ENCODE assay signal across 26 mouse cellular contexts in the genomic region with DNA sequence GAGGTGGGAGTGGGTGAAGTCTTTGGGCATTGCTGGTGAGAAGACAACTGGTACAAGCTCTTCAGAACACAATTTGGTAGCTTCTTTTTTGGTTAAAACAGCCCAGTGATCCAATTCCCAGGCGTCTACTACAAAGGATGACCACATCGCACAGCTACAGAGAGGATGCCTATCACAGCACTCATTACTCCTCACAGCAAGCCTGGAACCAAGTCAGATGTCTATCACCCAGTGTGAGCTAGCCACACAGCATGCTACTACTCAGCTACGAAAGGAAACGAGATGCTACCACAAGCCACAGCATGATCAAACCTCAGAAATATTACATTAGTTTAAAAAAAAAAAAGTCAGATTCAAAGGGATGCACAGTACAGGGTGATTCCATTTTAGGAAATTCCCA. TPM values are rescaled to one million over a fixed set of nuclear protein-coding genes. Genes with fewer than 3 reads are reported as not detected.
A peak's percentile ranks its signal among the peaks of the same experiment; 100 is the strongest.
DNase-seq lines count a peak whose midpoint lies in the region; ATAC-seq and TF ChIP-seq lines count a peak whose summit lies in the region.
"Had no signal": no experiment of that assay in that cellular context is flagged by ENCODE, and none has a peak within 500 bp of the region (broad histone marks: within the 10 kb centered on the region; RNA-seq: fewer than 3 reads in every experiment).

No protein-coding gene starts in this region.

- no peak for DNase-seq in frontal cortex, postnatal 25 days (ENCODE audit: low spot score in 2 of 2)
- peak; percentile 81 for DNase-seq in 416B (ENCODE audit: low read depth)
- DNase-seq in CD4-positive helper T cell, adult 2 months (ENCODE audit: low read depth, low spot score) = peak; percentile 17
- no peak for DNase-seq in lung, postnatal 10 days
- DNase-seq: adrenal gland, postnatal 25 days; B cell, adult 2 months; cerebellum, postnatal 36 days; gastrocnemius, postnatal 10 days; heart, postnatal 4 days; kidney, adult 9 months; kidney, postnatal 10 days; liver, postnatal 0 days; lung, postnatal 4 days; midbrain, embryonic 14.5 days; right cerebral cortex, postnatal 25 days; thymus, adult 2 months; thymus, postnatal 36 days had no signal

- no peak overlapping the region for H3K4me2 ChIP-seq in forebrain, embryonic 13.5 days
- H3K4me2 ChIP-seq: embryonic facial prominence, embryonic 13.5 days; heart, embryonic 11.5 days; hindbrain, embryonic 14.5 days; liver, embryonic 12.5 days had no signal

- H3K9ac ChIP-seq in forebrain, embryonic 13.5 days = no peak overlapping the region
- H3K9ac ChIP-seq: embryonic facial prominence, embryonic 13.5 days; hindbrain, embryonic 14.5 days; liver, embryonic 12.5 days; liver, postnatal 0 days had no signal

- peaks cover 19% of the 10 kb centered on the region for H3K4me1 ChIP-seq in embryonic fibroblast, embryonic 13.5 days (ENCODE audit: control insufficient read depth, insufficient read depth, low read length)
- H3K4me1 ChIP-seq in forebrain, embryonic 13.5 days = peaks cover 42% of the 10 kb centered on the region
- H3K4me1 ChIP-seq: liver, embryonic 12.5 days had no signal

- WGBS in forebrain, embryonic 13.5 days = 80% methylated on average over 4 of the region's 4 CpGs

- peaks cover 33% of the 10 kb centered on the region for H3K36me3 ChIP-seq in forebrain, embryonic 13.5 days (ENCODE audit: poor library complexity, severe bottlenecking)
- H3K36me3 ChIP-seq: embryonic facial prominence, embryonic 13.5 days; liver, embryonic 12.5 days had no signal

- H3K4me3 ChIP-seq in embryonic fibroblast, embryonic 13.5 days (ENCODE audit: insufficient read depth, low read length) = no peak overlapping the region
- no peak overlapping the region for H3K4me3 ChIP-seq in forebrain, embryonic 13.5 days
- H3K4me3 ChIP-seq: embryonic facial prominence, embryonic 13.5 days; liver, embryonic 12.5 days had no signal

- no peak for TF ChIP-seq CTCF in embryonic fibroblast, embryonic 13.5 days (IDR thresholded peaks at IDR 0.05; ENCODE audit: borderline replicate concordance, insufficient read depth, low read length)

- no peak for TF ChIP-seq POLR2A in embryonic fibroblast, embryonic 13.5 days (IDR thresholded peaks at IDR 0.05; ENCODE audit: low read depth, low read length)

- peak overlapping the region; percentile 84 for H3K27ac ChIP-seq in embryonic fibroblast, embryonic 13.5 days (ENCODE audit: insufficient read depth, low read length)
- H3K27ac ChIP-seq in forebrain, embryonic 13.5 days = no peak overlapping the region
- H3K27ac ChIP-seq: embryonic facial prominence, embryonic 13.5 days; hindbrain, embryonic 14.5 days; liver, embryonic 12.5 days had no signal

- H3K9me3 ChIP-seq in forebrain, embryonic 13.5 days (replicated peaks) = no peaks in the 10 kb centered on the region
- H3K9me3 ChIP-seq: embryonic facial prominence, embryonic 13.5 days; liver, embryonic 12.5 days had no signal

- ATAC-seq in frontal cortex, adult (ENCODE audit: low TSS enrichment) = 0 out of 2 replicates have a peak, but pooled peaks have one; percentile 24
- no peak for ATAC-seq in forebrain, embryonic 13.5 days
- ATAC-seq: forebrain, embryonic 14.5 days; intestine, postnatal 0 days; liver, embryonic 12.5 days; liver, postnatal 0 days had no signal

- no peaks in the 10 kb centered on the region for H3K27me3 ChIP-seq in forebrain, embryonic 13.5 days
- H3K27me3 ChIP-seq: embryonic facial prominence, embryonic 13.5 days; liver, embryonic 12.5 days had no signal

RNA-seq across cellular contexts. Expression of a gene that starts 29.1 kb away (rescaled TPM):
- 4.0 and 4.1 TPM in 2 replicates for polyA plus RNA-seq in embryonic fibroblast, embryonic 13.5 days (2011; ENCODE audit: insufficient read length, low read depth, missing spikeins)
- polyA plus RNA-seq in forebrain, embryonic 13.5 days (2015; fragmentation: Nextera tagmentation; extraction: Ambion mirVana) = 27.2 and 31.1 TPM in 2 replicates

Comparison
In these comparisons a context has a peak if more than half of its experiments do, and no peak if none do; other contexts are left out.
1. DNase-seq: peak in 416B (single experiment) and CD4-positive helper T cell, adult 2 months (single experiment); none in frontal cortex, postnatal 25 days (0 of 2) and lung, postnatal 10 days (single experiment).